Mouse (Mus musculus) kidney, adult 9 months (tissue): ENCODE results near the gene Cyth1.

Experiments
- DNase-seq: peaks from one replicate; pipeline ENCODE4 v3.0.0; 2022

The Cyth1 gene

DNA sequence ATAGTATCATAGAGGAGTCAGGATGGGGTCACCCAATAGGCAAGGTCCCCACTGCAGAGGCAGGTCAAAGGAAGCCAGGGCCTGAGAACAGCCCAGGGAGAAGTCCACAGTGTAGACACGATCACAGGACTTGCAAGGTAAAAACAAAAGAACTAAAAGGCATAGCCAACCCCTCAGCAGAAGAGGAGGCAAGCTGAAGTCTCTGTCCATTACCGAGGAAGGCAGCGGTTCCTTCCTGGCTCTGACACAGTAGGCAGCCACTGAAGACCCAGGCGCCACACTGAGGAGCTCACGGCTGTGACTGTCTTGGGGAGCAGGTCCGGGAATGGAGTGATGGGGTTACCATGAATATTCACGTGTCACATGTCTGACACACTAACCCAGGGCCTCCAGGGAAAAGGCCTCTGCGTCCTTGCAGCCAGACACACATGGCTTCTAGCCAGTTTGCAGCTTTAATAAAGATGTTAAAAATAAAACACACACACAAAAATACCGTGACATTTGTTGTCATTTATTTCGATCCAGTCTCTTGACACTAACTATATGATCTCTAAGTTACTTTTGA is 51.5 kb downstream of the Cyth1 start:
- DNase-seq = no peak

DNA sequence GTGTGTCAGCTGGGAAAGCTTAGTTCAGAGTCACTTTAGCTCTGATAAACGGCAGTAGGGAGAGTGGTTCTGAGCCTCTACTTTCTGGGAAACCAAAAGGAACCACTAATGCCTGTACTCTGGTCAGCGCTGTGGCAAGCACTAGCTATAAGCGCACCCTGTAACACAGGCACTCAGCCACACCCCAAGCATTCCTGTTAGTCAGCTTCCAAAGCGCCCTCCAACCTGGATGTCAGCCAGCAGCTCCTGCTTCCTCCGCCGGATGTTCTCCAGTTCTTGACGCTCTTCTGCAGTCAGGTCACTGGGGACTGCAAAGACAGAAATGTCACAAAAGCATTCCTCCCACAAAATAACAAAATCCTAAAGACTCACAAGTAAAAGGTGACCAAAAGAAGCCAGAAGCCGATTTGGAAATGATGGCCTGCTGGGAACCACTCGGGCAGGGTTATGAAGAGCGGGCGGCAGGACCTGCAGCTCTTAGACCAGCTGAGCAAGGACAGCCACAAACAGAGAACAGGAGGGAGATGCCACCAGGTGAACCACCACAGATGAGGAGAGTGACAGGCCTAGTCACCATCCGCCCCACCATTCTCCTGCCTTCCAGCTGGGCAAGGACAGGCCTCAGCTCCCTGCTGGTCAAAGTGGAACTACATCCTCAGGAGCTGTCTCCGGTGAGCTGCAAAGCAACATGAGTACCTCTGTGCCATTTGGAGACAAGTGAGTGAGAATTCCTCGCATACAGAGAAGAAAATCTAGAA is 54.8 kb downstream of the Cyth1 start:
- DNase-seq = peak; percentile 89

DNA sequence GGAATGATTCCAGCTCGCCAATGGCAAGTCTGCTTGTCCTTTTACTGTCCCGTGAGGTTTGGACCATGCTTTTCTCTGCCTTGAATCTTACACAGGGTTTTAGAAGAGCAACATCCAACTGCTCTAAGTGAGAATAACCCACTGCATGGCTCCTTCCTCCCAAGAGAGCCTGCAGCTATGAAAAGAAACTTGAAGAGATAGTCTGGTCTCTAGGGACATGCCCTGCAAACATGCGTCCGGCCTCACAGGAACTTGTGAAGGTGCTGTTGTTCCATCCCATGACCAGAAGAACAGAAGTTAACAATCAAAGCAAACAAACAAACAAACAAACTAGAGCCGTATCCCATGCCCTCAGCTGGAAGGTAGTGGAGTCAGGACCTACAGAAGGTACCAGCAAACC is 55.4 kb downstream of the Cyth1 start:
- DNase-seq = peak; percentile 53

DNA sequence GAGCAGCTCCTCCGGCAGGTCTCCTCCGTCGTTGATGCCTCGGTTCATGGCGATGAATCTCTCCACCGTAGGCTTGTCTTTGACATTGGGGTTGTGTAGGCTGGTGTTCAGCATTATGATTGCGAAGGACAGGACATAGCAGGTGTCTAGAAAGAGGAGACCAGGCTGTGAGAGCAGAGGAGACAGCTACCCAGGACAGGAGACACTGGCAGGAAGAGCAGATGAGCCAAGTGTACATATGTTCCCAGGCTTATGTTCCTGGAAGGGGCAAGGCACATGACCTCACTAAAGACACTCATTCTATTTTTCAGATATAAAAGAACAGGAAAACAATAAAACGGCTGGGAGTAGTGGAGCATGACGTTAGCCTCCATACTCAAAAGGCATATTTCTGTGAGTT is 65.6 kb downstream of the Cyth1 start:
- no peak for DNase-seq

DNA sequence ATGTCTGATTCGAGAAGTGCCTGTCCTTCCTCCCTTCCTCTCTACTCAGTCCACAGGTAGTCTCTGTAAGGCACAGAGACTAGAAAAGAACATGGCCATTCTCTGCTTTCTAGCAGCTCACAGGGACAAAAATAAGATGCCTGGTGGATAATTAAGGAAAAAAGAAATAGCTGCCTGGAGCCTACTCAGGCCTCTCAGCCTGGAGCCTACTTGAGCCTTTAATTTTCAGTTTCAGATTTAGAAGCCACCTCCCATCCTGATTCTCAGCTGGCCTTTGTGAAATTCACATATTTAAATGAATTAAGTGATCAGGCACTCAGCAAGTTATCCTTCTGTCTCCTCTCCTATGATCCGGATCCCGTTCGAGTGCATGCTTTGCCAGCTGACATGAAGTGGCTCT is 66.0 kb downstream of the Cyth1 start:
- no peak for DNase-seq

DNA sequence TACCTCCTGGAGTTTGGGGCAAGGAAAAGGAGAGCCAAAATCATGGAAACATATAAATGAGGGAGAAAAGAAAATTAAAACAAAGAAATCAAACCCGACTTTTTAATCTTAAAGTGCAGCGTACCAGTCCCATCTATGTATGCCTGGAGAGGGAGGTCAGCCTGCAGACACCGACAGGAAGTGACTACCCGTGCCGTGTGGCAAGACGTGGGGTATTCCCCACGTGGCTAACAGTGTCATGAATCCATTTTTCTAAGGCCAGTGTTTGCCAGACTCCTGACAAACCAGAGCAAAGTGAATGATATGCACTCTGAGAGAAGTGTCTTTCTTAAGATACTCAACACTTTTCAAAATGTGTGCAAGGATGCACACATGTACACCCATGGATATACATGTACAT is 68.2 kb downstream of the Cyth1 start:
- DNase-seq = no peak

DNA sequence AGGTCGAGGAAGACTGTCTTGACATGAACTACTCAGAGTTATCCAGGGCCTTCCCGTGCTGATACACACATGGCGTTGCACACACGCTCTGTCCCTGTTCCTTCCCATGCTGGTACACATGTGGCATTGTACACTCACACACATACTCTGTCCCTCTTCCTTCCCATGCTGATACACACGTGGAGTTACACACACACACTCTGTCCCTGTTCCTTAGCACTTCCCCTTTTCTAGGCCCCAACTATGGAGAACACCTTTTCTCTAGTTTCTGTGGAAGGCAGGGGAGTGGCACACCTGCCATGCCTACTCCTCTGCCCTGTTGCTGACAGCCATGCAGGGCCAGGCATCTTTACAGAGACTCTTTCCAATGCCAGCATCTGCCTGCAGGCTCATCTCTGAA is 70.2 kb downstream of the Cyth1 start:
- DNase-seq = no peak

DNA sequence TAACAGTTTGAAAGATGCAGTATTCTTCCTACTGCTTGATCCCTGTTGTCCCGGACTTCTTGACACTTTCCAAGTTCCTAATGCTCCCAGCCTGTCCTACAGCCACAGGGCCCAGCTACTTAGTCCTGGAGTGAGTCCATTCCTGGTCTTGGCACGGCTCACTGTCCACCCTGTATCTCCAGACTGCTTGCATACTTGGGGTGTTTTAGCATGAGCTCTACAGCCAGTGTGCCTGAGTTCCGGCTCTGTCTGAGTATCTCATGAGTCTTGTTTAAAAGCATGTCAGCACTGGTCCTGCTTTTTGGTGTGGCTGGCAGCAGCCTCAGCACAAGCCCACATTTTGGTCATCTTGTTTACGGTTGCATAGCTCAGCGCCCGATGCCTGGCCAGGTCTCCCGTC is 73.6 kb downstream of the Cyth1 start:
- no peak for DNase-seq

DNA sequence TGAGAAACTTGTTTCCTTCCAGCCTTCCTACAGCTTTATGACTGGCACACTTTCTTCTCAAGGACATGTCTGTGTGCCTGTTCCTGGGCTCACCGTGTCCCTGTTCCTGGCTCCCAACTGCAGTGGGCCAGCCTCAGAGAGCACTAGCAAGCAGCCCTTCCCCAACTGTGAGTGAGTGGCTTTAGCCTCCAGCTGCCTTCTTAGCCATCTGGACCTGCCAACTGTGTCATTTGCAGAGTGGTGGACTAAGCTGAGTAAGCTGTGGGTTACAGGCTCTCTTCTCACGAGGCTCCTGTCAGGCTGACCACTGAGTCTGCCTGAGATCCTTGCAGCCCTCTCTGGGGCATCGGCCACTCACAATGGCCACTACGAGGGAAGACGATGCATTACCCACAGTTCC is 75.6 kb downstream of the Cyth1 start:
- no peak for DNase-seq

DNA sequence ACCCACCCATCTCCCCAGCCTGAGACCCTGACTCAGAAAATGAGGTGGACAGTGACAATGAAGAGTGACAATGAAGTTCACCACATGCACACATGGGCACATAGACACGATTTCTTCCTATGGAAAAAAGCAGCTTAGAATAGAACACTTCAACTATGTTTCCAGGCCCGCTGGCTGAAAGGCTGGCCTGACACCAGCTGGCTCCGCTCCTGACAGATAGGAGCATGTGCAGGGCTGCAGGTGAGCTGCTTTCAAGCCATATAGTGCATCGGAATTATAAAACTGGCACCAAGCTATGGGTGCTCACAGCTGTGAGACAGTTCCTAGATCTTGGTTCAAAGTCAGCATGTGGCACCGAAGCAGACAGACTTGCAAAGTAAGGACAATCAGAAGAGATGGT is 78.1 kb downstream of the Cyth1 start:
- no peak for DNase-seq

DNA sequence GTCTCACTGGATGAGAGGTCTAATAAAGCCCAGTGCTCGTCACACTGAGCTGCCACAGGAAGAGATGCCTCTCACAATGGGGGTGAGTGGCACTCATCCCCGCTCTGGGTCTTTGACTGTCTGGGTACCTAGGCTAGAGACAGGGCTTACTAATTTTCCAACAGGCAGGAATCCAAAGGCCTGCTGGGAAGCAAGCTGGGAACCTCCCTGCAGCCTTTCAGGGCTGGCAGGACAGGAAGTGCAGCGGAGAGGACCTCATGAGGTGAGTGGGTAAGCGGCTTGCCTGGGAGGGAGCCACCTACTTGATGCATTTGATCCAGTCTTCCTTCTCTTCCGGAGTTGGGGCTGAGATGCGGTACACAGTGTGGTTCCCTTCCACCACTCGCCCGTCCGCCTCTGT is 79.7 kb downstream of the Cyth1 start:
- DNase-seq = no peak

DNA sequence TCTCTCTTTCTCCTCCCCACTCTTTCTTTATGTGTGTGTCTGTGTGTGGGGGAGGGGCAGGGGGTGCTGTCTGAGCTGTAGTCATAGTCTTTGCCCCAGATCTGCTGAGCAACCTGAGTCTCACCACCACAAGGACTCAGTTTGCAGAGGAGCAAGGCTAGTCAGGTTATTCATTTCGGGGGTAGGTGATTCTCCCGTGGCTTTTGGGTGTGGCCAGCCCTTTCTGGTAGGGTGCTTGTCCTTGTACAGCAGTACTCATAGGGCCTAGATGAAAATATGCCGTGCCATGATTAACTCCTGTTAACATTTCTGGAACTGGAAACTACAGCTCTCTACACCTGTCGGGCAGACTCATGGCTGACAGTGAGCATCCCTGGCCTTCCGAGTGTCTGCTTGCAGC is 81.8 kb downstream of the Cyth1 start:
- DNase-seq = no peak

DNA sequence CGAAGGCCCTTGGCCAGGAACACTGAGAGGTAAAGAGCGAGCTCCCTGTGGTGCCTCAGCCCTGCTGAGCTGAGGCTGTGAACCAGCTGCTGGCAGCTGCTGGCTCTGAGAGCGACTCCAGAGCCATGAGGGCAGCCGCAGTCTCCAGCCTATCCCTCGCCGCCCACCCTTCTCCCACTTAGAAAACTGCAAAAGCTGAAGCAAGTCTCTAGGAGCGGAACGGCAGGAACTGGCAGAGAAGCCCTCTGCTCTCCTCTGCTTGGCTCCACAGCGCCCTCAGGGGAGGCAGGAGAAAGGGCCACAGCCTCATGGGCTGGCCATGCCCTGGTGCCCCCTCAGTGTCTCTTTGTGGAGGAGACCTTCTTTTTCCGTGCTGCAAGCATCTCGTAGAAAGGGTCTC is 82.7 kb downstream of the Cyth1 start:
- DNase-seq = no peak

DNA sequence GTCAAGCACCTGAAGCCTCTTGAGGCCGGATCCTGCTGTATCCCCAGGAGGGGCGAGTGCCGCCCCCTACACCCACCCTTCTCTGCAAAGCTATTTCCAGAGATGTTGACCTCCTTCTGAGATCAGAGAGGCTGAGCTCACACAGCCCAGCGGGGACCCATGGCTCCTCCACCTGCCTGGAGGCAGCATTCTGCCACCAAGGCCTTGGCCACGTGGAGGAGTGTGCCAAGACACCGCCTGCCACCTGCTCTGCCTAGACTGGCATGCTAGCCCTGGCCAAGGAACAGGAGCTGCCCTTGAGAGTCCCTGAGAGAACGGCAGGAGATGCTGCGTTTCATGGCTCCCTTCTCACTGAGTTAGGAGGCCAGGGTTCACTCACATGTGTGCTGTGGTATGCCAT is 83.8 kb downstream of the Cyth1 start:
- DNase-seq = no peak

DNA sequence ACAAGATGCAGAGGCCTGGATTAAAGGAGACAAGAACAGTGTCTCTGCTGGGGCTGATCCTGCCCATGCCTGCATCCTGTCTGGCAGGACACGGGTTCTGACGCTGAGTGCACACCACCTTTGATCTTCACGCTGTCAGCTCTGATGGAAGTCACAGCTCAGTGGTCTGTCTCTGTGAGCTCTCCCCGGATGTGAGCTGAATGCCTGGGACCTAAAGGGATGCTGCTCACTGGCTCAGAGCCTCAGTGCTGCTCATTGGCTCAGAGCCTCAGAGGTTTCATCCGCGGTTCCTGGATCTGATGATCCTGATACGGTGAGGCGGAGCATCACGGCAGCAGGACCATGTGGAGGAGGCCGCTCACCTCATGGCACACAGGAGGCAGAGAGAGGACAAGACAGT is 86.1 kb downstream of the Cyth1 start:
- DNase-seq = peak; percentile 30

DNA sequence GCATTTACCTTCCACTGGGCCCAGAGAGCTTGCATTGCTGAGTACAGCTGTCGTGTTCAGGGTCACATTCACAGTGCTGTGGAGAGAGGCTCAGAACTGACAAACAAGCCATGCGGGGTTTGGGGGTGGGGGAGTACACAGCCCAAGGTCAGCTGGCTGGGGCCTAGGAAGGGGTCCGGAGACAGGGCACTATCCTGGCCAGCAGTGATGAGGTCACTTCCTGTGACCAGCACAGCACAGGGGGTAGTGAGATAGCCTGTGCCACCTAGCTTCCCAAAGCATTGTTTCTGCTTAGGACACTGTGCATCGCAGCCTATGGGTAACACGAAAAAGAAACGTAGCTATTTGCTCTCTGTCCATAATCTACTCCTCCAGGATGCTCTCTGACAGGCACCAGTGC is 87.2 kb downstream of the Cyth1 start:
- DNase-seq = no peak

DNA sequence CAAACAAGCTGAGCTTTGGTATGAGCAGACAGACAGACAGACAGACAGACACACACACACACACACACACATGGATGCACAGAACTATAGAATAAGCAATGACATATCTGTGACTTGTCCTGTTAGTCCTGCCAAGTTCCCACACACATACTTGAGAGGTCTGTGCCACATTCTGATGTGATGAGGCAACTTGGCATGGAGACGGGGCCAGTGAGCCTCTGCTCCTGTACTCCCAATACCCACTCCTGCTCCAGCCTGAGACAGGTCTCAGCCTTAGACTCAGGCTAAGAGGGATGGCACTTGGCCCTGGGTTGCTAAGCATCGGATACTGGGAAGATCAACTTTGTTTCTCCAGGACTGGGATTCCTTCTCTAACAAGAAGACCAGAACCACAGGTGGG is 87.6 kb downstream of the Cyth1 start:
- no peak for DNase-seq

DNA sequence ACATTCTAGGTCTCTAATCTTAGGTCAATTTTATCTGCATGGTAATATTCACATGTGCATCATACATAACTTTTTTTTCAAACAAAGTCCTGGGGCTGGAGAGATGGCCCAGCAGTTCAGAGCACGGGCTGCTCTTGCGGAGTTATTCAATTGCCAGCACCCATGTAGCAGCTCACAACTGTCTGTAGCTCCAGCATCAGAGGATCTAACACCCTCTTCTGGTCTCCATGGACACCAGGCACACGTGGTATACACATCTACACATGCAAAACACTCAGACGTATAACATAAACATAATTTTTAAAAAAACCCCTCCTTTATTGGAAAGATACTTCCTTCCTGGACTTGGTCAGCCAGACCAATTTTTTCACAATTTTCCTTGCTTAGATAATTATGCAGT is 89.6 kb downstream of the Cyth1 start:
- no peak for DNase-seq

DNA sequence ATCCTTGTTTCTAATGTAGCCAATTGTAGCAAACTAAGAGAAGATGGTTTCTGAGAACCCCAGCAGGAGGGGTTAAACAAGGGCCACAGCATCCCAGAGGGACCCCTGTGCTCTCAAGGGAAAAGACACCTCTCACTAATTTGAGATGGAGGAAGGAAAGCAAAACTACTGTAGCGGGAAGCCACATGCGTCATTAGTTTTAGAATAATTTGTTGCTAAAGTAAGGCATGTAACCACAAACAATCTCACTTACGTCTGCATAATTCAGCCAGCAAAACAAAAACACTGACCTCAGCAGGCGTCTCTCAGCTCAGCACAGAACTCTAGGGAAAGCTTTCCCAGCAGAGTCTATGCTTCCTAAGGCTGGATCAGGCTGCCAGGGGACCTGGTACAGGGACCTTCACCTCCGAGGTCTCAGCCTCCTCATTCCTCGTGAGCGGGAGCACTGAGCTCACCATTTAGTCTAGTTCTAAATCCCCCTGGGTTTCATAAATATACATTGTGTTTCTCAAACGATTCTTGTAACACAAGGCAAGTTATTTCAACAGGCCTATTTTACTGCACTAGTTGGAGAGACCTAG is 91.8 kb downstream of the Cyth1 start:
- peak; percentile 34 for DNase-seq

DNA sequence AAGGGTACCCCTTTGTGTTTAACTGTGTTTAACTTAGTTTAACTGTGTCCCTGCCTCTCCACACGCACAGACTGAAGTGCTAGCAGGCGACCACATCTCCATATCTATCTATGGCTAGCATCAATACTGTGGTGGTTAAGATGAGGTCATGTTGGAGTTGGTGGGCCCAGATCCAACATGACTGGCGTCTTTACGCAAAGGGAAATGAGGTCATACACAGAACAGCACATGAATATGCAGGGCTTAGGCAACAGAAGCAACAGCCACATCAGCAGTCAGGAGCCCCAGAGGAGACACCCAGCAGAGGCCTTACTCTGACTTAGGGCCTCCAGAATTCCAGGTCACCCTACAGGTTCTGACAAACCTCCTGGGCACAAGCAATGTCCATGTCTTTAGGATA is 95.4 kb downstream of the Cyth1 start:
- no peak for DNase-seq

DNA sequence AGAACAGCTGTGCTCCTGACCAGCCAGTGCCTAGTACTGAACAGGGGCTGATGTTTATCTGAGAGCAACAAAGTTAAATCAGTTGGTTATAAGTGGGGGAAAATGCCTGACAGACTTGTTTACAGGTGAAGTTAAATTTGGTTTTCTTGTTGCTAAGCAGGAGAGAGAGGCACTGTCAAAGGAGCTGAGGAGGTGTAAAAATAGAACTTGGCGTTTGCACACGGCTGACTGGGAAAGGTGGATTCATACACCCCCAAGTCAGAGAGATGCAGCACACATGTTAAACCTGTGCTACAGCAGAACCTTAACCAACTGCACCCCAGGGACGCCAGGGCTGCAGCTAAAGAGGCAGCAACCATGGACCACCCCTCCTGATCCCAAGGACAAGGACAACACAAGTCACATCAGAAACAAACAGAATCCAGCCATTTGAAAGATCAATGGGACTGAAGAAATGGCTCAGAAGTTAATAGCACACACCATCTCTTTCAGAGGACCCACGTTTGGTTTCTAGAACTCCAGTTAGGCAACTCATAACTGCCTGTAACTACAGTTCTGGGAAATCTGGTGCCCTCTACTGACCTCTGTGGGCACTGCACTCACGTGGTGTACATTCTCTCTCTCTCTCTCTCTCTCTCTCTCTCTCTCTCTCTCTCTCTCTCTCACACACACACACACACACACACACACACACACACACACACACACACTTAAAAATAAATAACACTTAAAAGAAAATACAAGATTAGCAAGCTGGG is 96.8 kb downstream of the Cyth1 start:
- no peak for DNase-seq

DNA sequence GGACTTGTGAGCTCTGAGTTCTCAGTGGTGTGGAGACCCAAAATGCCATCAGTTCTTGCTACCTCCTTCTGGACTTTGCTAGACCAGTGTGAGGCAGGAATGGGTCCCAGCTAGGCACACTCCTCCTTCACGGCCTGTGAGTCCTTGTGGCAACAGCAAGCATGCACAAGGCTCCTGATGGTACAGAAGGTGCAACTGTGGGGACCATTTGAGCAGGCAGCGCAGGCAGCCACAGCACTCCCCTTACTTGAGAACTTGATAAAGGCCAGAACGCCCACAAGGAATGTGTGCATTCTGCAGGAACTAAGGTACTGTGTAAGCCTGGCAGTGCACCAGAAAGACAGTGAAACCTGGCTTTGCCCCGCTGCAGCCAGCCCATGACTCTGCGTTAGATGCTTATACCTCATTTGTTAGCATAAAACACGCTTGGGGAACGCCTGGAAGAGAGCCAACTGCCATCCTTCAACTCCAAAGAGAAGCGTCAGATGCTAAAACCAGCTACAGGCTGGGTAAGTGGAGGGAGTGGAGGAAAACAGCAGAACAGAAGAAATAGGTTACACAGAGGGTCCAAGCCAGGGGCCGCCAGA is 98.2 kb downstream of the Cyth1 start:
- no peak for DNase-seq

DNA sequence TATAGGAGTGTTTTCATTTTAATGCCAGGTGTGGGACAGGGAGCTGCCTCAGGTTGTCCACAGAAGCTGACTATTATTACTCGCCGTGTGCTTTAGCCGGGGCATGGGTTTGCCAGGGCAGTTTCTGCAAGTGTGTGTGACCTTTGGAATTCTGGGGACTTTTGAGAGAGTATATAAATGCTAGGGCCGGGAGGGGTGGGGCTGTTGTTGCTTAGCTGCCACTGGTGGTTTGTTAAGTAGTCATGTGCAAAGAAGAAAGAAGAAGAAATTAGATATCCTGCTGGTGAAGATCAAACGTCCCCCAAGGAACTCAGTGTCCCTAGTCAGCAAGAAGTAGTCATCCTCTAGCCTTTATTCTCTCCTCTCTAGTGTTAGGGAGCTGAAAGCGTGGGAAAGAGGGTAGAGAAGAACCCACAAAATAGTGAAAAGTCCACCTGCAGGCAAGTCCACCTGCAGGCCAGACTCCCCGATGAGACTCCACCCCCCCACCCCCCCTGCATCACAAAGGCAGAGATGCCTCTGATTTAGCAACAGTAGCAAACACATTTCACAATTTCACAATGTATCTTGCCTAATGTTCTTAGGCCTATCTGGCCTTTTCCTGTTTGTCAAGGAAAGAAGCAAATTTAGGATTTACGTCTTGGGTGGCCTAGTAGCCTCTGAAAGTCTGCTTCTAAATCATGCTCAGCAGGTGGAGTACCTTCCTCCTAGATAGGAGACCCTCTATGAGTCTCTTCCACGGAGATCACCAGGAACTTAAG is 100.3 kb downstream of the Cyth1 start:
- no peak for DNase-seq
